Mouse (Mus musculus) heart, embryonic 15.5 days (tissue): ENCODE results near the gene Txlna. TPM values are rescaled to one million over a fixed set of nuclear protein-coding genes. Genes with fewer than 3 reads are reported as not detected.
A peak's percentile ranks its signal among the peaks of the same experiment; 100 is the strongest.

Experiments used
- ATAC-seq: fragments of 200-750 bp; cut with Nextera tagmentation; replicated peaks from 2 replicates; pipeline ENCODE4 v1.8.0; 2017; ENCODE audit warnings: low read depth, moderate TSS enrichment; ENCODE audit not compliant: insufficient number of reproducible peaks, insufficient read depth, low FRiP score
- H3K27ac ChIP-seq: fragments of 300-500 bp; sonication (generic); 2 replicates; pipeline ENCODE4 v1.5.1; 2015; ENCODE audit warnings: mild to moderate bottlenecking, inconsistent platforms
- H3K27me3 ChIP-seq: fragments of 300-500 bp; sonication (generic); 2 replicates; pipeline ENCODE4 v1.6.1; 2015; ENCODE audit warnings: inconsistent platforms
- H3K36me3 ChIP-seq: fragments of 300-500 bp; sonication (generic); 2 replicates; pipeline ENCODE4 v1.6.1; 2015; ENCODE audit warnings: mild to moderate bottlenecking, inconsistent platforms
- H3K4me1 ChIP-seq: fragments of 300-500 bp; sonication (generic); replicated peaks from 2 replicates; pipeline ENCODE4 v1.6.1; 2015; ENCODE audit warnings: inconsistent platforms
- H3K4me2 ChIP-seq: fragments of 300-500 bp; sonication (generic); 2 replicates; pipeline ENCODE4 v1.6.1; 2015; ENCODE audit warnings: inconsistent platforms, mild to moderate bottlenecking, moderate library complexity
- H3K4me3 ChIP-seq: fragments of 300-500 bp; sonication (generic); 2 replicates; pipeline ENCODE4 v1.5.1; 2015; ENCODE audit warnings: mild to moderate bottlenecking, inconsistent platforms
- H3K9ac ChIP-seq: fragments of 300-500 bp; sonication (generic); 2 replicates; pipeline ENCODE4 v1.6.1; 2015; ENCODE audit warnings: mild to moderate bottlenecking, inconsistent platforms
- H3K9me3 ChIP-seq: fragments of 300-500 bp; sonication (generic); replicated peaks from 2 replicates; pipeline ENCODE4 v1.6.1; 2016; ENCODE audit warnings: inconsistent platforms
- WGBS: fragments of 180-500 bp; shearing (Covaris S2); methylation state at CpG from one replicate; pipeline ENCODE4 v1.1.7; 2015; ENCODE audit warnings: mixed read lengths; 5-methylcytosine and 5-hydroxymethylcytosine counted together
- polyA plus RNA-seq: library from polyadenylated mRNA; unstranded; fragments of >200 nt; fragmentation: Nextera tagmentation; extraction: Ambion mirVana; gene quantifications from 2 replicates; pipeline ENCODE4 v1.2.1, GENCODE M21; 2015

The Txlna gene
- polyA plus RNA-seq, 1 experiment from 2014 or later: 38.4 TPM

GRCm38 (mm10) chr4:129616631-129617030 is 24.2 kb downstream of the Txlna start:
- no peak overlapping the region for H3K4me2 ChIP-seq
- H3K36me3 ChIP-seq: peaks cover 13% of the 10 kb centered on the region
- ATAC-seq: no peak
- 93% methylated on average over 3 of the region's 3 CpGs for WGBS
- no peak overlapping the region for H3K4me3 ChIP-seq
- H3K9ac ChIP-seq: no peak overlapping the region
- H3K4me1 ChIP-seq: peaks cover 38% of the 10 kb centered on the region
- no peaks in the 10 kb centered on the region for H3K9me3 ChIP-seq
- no peaks in the 10 kb centered on the region for H3K27me3 ChIP-seq
- H3K27ac ChIP-seq: no peak overlapping the region

- 84% methylated on average over 9 of the region's 9 CpGs for WGBS
- H3K4me3 ChIP-seq: no peak overlapping the region
Measured at GRCm38 (mm10) chr4:129615801-129616290, 25.0 kb downstream of the Txlna start.

DNA sequence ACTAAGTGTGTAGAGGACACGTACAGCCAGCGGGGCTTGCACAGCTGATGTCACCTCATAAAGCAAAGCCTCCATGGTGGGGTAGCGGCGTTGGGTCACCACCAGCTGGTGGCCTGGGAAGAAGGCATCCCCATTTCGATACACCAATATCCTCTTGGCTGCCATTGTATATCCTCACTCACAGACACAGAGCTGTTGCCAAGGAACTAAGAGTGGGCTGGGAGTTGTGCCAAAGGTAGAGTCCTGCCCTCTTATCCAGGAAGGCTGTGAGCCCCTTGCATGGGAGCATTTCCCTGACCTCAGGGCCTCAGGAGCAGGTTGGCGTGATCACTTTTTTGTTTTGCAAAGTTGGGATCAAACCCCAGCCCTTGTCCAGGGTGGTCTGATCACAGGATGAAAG is 26.8 kb downstream of the Txlna start, which contains the start of gene Dcdc2b:
Dcdc2b (minus strand) TSS at position 165 of the 400 bp plus-strand sequence.
- WGBS: 74% methylated on average over 6 of the region's 6 CpGs
- H3K9ac ChIP-seq: no peak within 1 kb of the TSS

More at GRCm38 (mm10) chr4:129615801-129616290, 25.0 kb downstream of the Txlna start:
- H3K9ac ChIP-seq: no peak overlapping the region
- H3K36me3 ChIP-seq: peaks cover 13% of the 10 kb centered on the region
- H3K9me3 ChIP-seq: no peaks in the 10 kb centered on the region
- H3K27me3 ChIP-seq: no peaks in the 10 kb centered on the region
- H3K4me1 ChIP-seq: peaks cover 33% of the 10 kb centered on the region
- no peak for ATAC-seq
- H3K4me2 ChIP-seq: no peak overlapping the region
- no peak overlapping the region for H3K27ac ChIP-seq

DNA sequence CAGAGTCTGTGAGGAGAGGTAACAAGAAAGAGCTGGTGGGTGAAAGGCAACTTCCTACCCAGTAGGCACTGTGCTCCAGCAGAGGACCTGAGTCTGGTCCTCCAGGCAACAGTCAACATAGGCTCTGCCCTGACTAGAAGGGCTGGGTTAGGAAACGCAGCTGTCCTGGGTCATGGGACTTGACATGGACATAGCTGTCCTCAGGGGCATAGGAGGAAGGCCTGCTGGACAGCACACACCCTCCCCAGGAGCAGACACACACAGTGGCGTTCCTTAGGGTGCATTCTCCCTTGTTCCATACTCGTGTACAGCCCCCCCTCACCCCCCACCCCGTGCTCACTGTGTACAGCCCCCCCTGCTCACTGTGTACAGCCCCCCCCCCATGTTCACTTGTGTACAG is 30.4 kb downstream of the Txlna start:
- WGBS: 63% methylated on average over 4 of the region's 4 CpGs
- ATAC-seq: no peak; the same call in 1 of the 2 replicates

More for the DNA sequence above, 26.8 kb downstream of the Txlna start, which contains the start of gene Dcdc2b:
- peaks cover 27% of the 10 kb centered on the region for H3K4me1 ChIP-seq
- peaks cover 18% of the 10 kb centered on the region for H3K36me3 ChIP-seq
- H3K4me2 ChIP-seq: no peak within 1 kb of the TSS
- no peak for ATAC-seq
- H3K9me3 ChIP-seq: no peaks in the 10 kb centered on the region
- no peaks in the 10 kb centered on the region for H3K27me3 ChIP-seq
- H3K4me3 ChIP-seq: no peak within 1 kb of the TSS
- H3K27ac ChIP-seq: peak within 1 kb of the TSS; percentile 59

GRCm38 (mm10) chr4:129610026-129610425 is 30.8 kb downstream of the Txlna start:
- Histone ChIP-seq H3K9me3 (no peaks in the 10 kb centered on the region), H3K4me1 (peaks cover 16% of the 10 kb centered on the region), H3K4me3 (no peak overlapping the region), H3K9ac (no peak overlapping the region), H3K27ac (no peak overlapping the region), H3K27me3 (no peaks in the 10 kb centered on the region), H3K4me2 (no peak overlapping the region), H3K36me3 (peaks cover 29% of the 10 kb centered on the region)
- ATAC-seq: no peak
- WGBS: 74% methylated on average over 4 of the region's 4 CpGs

More for the DNA sequence above, 30.4 kb downstream of the Txlna start:
- Histone ChIP-seq H3K9me3 (no peaks in the 10 kb centered on the region), H3K36me3 (peaks cover 26% of the 10 kb centered on the region), H3K9ac (no peak overlapping the region), H3K4me3 (no peak overlapping the region), H3K27me3 (no peaks in the 10 kb centered on the region), H3K4me2 (no peak overlapping the region), H3K27ac (no peak overlapping the region), H3K4me1 (peaks cover 16% of the 10 kb centered on the region)

GRCm38 (mm10) chr4:129609139-129609631 is 31.7 kb downstream of the Txlna start:
- Histone ChIP-seq H3K4me1 (peaks cover 9% of the 10 kb centered on the region), H3K36me3 (peaks cover 37% of the 10 kb centered on the region), H3K9me3 (no peaks in the 10 kb centered on the region), H3K4me2 (no peak overlapping the region), H3K27me3 (no peaks in the 10 kb centered on the region), H3K9ac (no peak overlapping the region), H3K27ac (peak overlapping the region; percentile 7), H3K4me3 (no peak overlapping the region)
- no peak; the same call in 1 of the 2 replicates for ATAC-seq
- WGBS: 77% methylated on average over 12 of the region's 12 CpGs

- H3K36me3 ChIP-seq: peaks cover 40% of the 10 kb centered on the region
- peak; percentile 71 for ATAC-seq
- no peak overlapping the region for H3K9ac ChIP-seq
- WGBS: 36% methylated on average over 7 of the region's 7 CpGs
- peak overlapping the region; percentile 7; the same call in 1 of the 2 replicates for H3K27ac ChIP-seq
- no peaks in the 10 kb centered on the region for H3K27me3 ChIP-seq
- H3K4me2 ChIP-seq: no peak overlapping the region
- H3K4me1 ChIP-seq: peaks cover 4% of the 10 kb centered on the region; the same call in 1 of the 2 replicates
- no peaks in the 10 kb centered on the region for H3K9me3 ChIP-seq
- no peak overlapping the region for H3K4me3 ChIP-seq
Measured at GRCm38 (mm10) chr4:129608426-129609025, 32.3 kb downstream of the Txlna start.

DNA sequence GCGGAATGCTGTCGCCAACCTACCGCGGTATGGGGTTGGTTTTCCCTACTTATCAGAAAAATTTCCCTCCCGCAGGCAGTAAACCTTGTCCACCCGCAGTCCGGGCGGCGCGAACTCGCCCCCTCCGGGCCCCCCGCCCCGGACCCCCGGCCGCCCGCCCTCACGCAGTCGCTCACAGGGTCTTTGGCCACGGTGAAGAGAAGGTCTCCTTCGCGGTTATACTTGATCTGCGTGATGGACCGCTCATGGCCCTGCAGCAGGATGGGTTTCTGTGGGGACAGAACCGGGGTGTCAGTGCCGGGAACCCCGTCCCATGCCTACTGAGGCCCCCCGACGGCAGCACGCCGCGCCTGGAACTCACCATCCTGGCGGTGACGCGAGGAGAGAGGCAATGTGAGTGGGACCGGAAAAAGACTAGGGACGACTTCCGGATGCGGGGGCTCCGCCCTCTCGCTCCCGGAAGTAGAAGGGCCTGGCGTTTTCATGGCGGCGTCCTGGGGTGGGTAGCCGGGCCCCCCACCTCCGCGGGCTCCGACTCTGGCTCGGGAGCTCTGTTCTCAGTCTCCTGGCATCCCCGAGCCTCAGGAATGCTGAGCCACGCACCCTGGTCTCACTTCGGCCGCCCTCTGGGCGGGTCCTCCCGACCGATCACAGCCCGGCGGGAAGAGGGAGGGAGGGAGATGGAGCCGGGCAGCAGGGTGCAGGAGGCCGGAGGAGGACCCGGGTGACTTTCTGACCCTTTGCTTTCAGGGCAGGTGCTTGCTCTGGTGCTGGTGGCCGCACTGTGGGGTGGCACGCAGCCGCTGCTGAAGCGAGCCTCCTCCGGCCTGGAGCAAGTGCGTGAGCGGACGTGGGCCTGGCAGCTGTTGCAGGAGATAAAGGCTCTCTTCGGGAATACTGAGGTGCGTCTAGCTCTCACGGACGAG is 40.4 kb downstream of the Txlna start, which contains the start of the genes Eif3i and Tmem234:
Eif3i (minus strand) TSS at position 416 of the 926 bp plus-strand sequence.
Tmem234 (plus strand) TSS at position 436 of the 926 bp plus-strand sequence.
- H3K36me3 ChIP-seq: peaks cover 41% of the 10 kb centered on the region
- no peaks in the 10 kb centered on the region for H3K9me3 ChIP-seq
- under 1% methylated on average over 74 of the region's 74 CpGs for WGBS
- ATAC-seq: peak; percentile 87
- no peaks in the 10 kb centered on the region for H3K27me3 ChIP-seq
- peak within 1 kb of the TSS; percentile 82 for H3K27ac ChIP-seq
- H3K4me1 ChIP-seq: peaks cover 26% of the 10 kb centered on the region
- peak within 1 kb of the TSS; percentile 91 for H3K9ac ChIP-seq
- H3K4me2 ChIP-seq: peak within 1 kb of the TSS; percentile 85
- peak within 1 kb of the TSS; percentile 96 for H3K4me3 ChIP-seq

DNA sequence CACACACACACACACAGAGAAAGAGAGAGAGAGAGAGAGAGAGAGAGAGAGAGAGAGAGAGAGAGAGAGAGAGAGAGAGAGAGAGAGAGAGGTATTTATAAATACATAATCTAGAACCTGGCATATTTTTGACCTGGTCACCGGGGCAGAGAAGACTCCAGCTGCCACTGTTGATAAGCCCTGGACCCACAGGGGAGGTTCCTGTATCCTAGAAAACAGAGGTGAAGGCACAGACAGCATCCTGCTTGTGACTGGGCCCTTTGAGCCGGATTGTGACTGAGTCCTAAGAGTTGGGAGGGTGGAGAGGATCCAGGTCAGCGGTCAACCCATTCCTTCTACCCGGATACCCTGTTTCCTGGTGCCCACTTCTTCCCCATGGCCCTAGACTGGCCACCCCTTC is 52.0 kb downstream of the Txlna start:
- Histone ChIP-seq H3K4me3 (no peak overlapping the region), H3K27ac (no peak overlapping the region), H3K9me3 (no peaks in the 10 kb centered on the region), H3K4me2 (no peak overlapping the region), H3K9ac (no peak overlapping the region), H3K36me3 (peaks cover 30% of the 10 kb centered on the region), H3K27me3 (no peaks in the 10 kb centered on the region), H3K4me1 (peaks cover 13% of the 10 kb centered on the region)
- 55% methylated on average over 4 of the region's 4 CpGs for WGBS
- no peak for ATAC-seq

DNA sequence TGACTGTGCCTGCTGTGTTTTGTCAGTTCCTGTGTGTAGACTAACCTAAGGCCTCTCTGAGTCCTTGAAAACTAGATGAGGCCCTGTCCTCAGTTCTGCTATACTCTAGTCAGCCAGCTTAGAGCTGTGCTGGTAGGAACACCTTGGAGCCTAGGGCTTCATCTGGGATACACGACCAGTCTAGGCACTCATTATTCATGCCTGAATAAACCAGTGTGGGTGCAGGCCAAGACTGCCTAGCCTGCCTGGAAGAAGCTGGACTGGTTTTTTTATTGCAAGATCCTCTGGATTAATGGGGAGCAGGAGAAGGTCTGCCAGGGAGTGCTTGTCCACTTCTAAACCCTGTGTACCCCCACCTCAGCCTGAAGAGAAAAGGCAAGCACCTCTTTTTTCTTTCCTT is 53.9 kb downstream of the Txlna start:
- peaks cover 13% of the 10 kb centered on the region for H3K4me1 ChIP-seq
- H3K4me2 ChIP-seq: no peak overlapping the region
- no peak for ATAC-seq
- no peaks in the 10 kb centered on the region for H3K27me3 ChIP-seq
- H3K36me3 ChIP-seq: peaks cover 13% of the 10 kb centered on the region
- H3K4me3 ChIP-seq: no peak overlapping the region
- no peaks in the 10 kb centered on the region for H3K9me3 ChIP-seq
- H3K27ac ChIP-seq: no peak overlapping the region
- H3K9ac ChIP-seq: no peak overlapping the region
- WGBS: 54% methylated on average over 1 of the region's 1 CpGs

GRCm38 (mm10) chr4:129585773-129586172 is 55.1 kb downstream of the Txlna start:
- Histone ChIP-seq H3K27me3 (no peaks in the 10 kb centered on the region), H3K4me2 (peak overlapping the region; percentile 88), H3K27ac (0 out of 2 replicates have a peak overlapping the region, but pooled peaks have one; percentile 70), H3K36me3 (peaks cover 2% of the 10 kb centered on the region; the same call in 1 of the 2 replicates), H3K4me1 (peaks cover 13% of the 10 kb centered on the region), H3K9me3 (no peaks in the 10 kb centered on the region), H3K4me3 (no peak overlapping the region; the same call in 1 of the 2 replicates), H3K9ac (no peak overlapping the region)
- ATAC-seq: no peak
- 79% methylated on average over 9 of the region's 9 CpGs for WGBS
